Mouse (Mus musculus) urinary bladder, postnatal 10 days (tissue): Measurements from ENCODE around the gene Asf1a.
"Not testable (repeated sequence)": the region's sequence is repeated elsewhere in the genome, so short reads cannot be mapped to it uniquely, and the experiment has no call there.

Experiments used
- DNase-seq: peaks from one replicate; pipeline ENCODE4 v3.0.0; 2022; ENCODE audit warnings: low spot score

The Asf1a gene

GRCm38 (mm10) chr10:53641507-53641906 lies 45.0 kb downstream of the Asf1a start:
- no peak for DNase-seq

- DNase-seq = no peak
Measured at GRCm38 (mm10) chr10:53650683-53651082, 54.1 kb downstream of the Asf1a start.

GRCm38 (mm10) chr10:53654239-53654638 lies 57.7 kb downstream of the Asf1a start:
- not testable (repeated sequence) for DNase-seq
